In genomic region chr11:20656711-20657057, GRCm38 (mm10) we compare ENCODE assay signal across 8 mouse cellular contexts.
A peak's percentile ranks its signal among the peaks of the same experiment; 100 is the strongest.
DNase-seq lines count a peak whose midpoint lies in the region; ATAC-seq lines count a peak whose summit lies in the region.

No protein-coding gene starts in this region.

- H3K4me2 ChIP-seq in limb, embryonic 15.5 days, result peak overlapping the region; percentile 22
- peak overlapping the region; percentile 45 for H3K4me2 ChIP-seq in stomach, embryonic 15.5 days

- H3K27ac ChIP-seq in limb, embryonic 15.5 days, result peak overlapping the region; percentile 33; the same call in 1 of the 2 replicates
- H3K27ac ChIP-seq in stomach, embryonic 15.5 days, result peak overlapping the region; percentile 86

- no peaks in the 10 kb centered on the region for H3K9me3 ChIP-seq in limb, embryonic 15.5 days
- H3K9me3 ChIP-seq in stomach, embryonic 15.5 days, result no peaks in the 10 kb centered on the region

- WGBS in limb, embryonic 15.5 days, result 36% methylated on average over 10 of the region's 10 CpGs
- 30% methylated on average over 10 of the region's 10 CpGs for WGBS in stomach, embryonic 15.5 days

- H3K27me3 ChIP-seq in limb, embryonic 15.5 days, result no peaks in the 10 kb centered on the region
- H3K27me3 ChIP-seq in stomach, embryonic 15.5 days (replicated peaks), result no peaks in the 10 kb centered on the region

- no peak overlapping the region for H3K9ac ChIP-seq in limb, embryonic 15.5 days
- H3K9ac ChIP-seq in stomach, embryonic 15.5 days, result no peak overlapping the region

- ATAC-seq in limb, embryonic 15.5 days (ENCODE audit: insufficient number of reproducible peaks, low FRiP score, low TSS enrichment, low read depth), result no peak
- no peak for ATAC-seq in stomach, embryonic 15.5 days (ENCODE audit: insufficient read depth, low FRiP score, low read depth)

- 0 out of 2 replicates have a peak, but pooled peaks cover 3% of the 10 kb centered on the region for H3K36me3 ChIP-seq in limb, embryonic 15.5 days
- no peaks in the 10 kb centered on the region for H3K36me3 ChIP-seq in stomach, embryonic 15.5 days

- H3K4me1 ChIP-seq in limb, embryonic 15.5 days, result peaks cover 31% of the 10 kb centered on the region
- H3K4me1 ChIP-seq in stomach, embryonic 15.5 days, result peaks cover 26% of the 10 kb centered on the region

- H3K4me3 ChIP-seq in limb, embryonic 15.5 days, result peak overlapping the region; percentile 0; the same call in 1 of the 2 replicates
- H3K4me3 ChIP-seq in stomach, embryonic 15.5 days (replicated peaks), result peak overlapping the region; percentile 12; the same call in 1 of the 2 replicates

- DNase-seq in gastrocnemius, postnatal 10 days, result peak; percentile 18
- no peak for DNase-seq in gastrocnemius, adult 8-10 months (ENCODE audit: low spot score in 2 of 2)
- DNase-seq in thymus, postnatal 4 days, result peak; percentile 54
- no peak for DNase-seq in thymus, postnatal 10 days (ENCODE audit: low spot score in 2 of 2)
- no peak for DNase-seq in testis, postnatal 14 days (ENCODE audit: low spot score)
- DNase-seq in kidney, postnatal 36 days, result no peak

Comparison
In these comparisons a context has a peak if more than half of its experiments do, and no peak if none do; other contexts are left out.
1. DNase-seq: peak in gastrocnemius, postnatal 10 days (single experiment) and thymus, postnatal 4 days (single experiment); none in gastrocnemius, adult 8-10 months (0 of 2), thymus, postnatal 10 days (0 of 2), testis, postnatal 14 days (single experiment) and kidney, postnatal 36 days (0 of 2).